Mouse (Mus musculus) neural tube, embryonic 12.5 days (tissue): Measurements from ENCODE around the gene Ffar3. TPM values are rescaled to one million over a fixed set of nuclear protein-coding genes. Genes with fewer than 3 reads are reported as not detected.

ENCODE experiments used
- ATAC-seq: fragments of 200-750 bp; cut with Nextera tagmentation; 2 replicates; pipeline ENCODE4 v1.8.0; 2017; ENCODE audit warnings: low read depth, mild to moderate bottlenecking, moderate TSS enrichment, moderate library complexity; ENCODE audit not compliant: low FRiP score
- H3K27ac ChIP-seq: fragments of 300-500 bp; sonication (generic); 2 replicates; pipeline ENCODE4 v1.5.1; 2016
- H3K27me3 ChIP-seq: fragments of 300-500 bp; sonication (generic); replicated peaks from 2 replicates; pipeline ENCODE4 v1.6.1; 2016; ENCODE audit warnings: mild to moderate bottlenecking
- H3K36me3 ChIP-seq: fragments of 300-500 bp; sonication (generic); 2 replicates; pipeline ENCODE4 v1.6.1; 2016; ENCODE audit warnings: mild to moderate bottlenecking
- H3K4me1 ChIP-seq: fragments of 300-500 bp; sonication (generic); 2 replicates; pipeline ENCODE4 v1.6.1; 2016
- H3K4me2 ChIP-seq: fragments of 300-500 bp; sonication (generic); replicated peaks from 2 replicates; pipeline ENCODE4 v1.6.1; 2016; ENCODE audit warnings: mild to moderate bottlenecking
- H3K4me3 ChIP-seq: fragments of 300-500 bp; sonication (generic); 2 replicates; pipeline ENCODE4 v1.5.1; 2016
- H3K9ac ChIP-seq: fragments of 300-500 bp; sonication (generic); 2 replicates; pipeline ENCODE4 v1.6.1; 2016; ENCODE audit warnings: mild to moderate bottlenecking
- H3K9me3 ChIP-seq: fragments of 300-500 bp; sonication (generic); 2 replicates; pipeline ENCODE4 v1.6.1; 2016; ENCODE audit warnings: mild to moderate bottlenecking
- WGBS: fragments of 180-500 bp; shearing (Covaris S2); methylation state at CpG from one replicate; pipeline ENCODE4 v1.1.7; 2016; 5-methylcytosine and 5-hydroxymethylcytosine counted together
- polyA plus RNA-seq: library from polyadenylated mRNA; unstranded; fragments of >200 nt; fragmentation: Nextera tagmentation; extraction: Ambion mirVana; gene quantifications from 2 replicates; pipeline ENCODE4 v1.2.1, GENCODE M21; 2016

Ffar3 gene
- polyA plus RNA-seq, 1 experiment from 2014 or later: not detected

- H3K4me3 ChIP-seq: no peak overlapping the region
- no peak for ATAC-seq
- no peaks in the 10 kb centered on the region for H3K4me1 ChIP-seq
- H3K27ac ChIP-seq: no peak overlapping the region
- no peak overlapping the region for H3K9ac ChIP-seq
- H3K36me3 ChIP-seq: no peaks in the 10 kb centered on the region
- H3K4me2 ChIP-seq: no peak overlapping the region
- no peaks in the 10 kb centered on the region for H3K27me3 ChIP-seq
- H3K9me3 ChIP-seq: peaks cover 4% of the 10 kb centered on the region; the same call in 1 of the 2 replicates
- WGBS: 57% methylated on average over 6 of the region's 6 CpGs
Observed at GRCm38 (mm10) chr7:30812291-30812807, 43.6 kb downstream of the Ffar3 start.

DNA sequence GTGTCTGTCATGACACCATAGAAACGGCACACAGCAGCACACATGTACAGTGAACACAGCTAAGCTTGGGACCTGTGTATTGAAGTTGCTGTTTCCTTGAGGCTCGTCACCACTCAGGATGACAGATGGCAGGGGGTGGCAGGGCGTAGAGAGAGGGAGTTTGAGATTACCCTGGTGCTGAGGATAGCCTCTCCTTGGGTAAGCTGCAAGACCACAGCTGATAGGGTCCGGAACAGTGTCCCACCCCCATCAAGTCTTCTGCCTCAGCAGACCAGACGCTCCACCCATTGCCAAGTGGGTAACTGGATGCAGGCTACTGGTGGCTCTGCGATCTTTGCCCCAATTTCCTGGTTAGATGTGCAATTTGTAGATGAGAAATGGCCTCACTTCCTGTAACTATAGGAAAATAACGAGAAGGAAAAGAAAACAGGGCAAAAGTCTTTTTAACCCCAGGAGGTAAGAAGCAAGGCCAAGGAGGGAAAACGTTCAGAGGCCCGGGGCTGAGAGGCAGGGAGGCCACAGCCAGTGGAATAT lies 44.2 kb downstream of the Ffar3 start:
- H3K4me3 ChIP-seq: no peak overlapping the region
- H3K36me3 ChIP-seq: no peaks in the 10 kb centered on the region
- H3K9me3 ChIP-seq: peaks cover 4% of the 10 kb centered on the region; the same call in 1 of the 2 replicates
- no peak overlapping the region for H3K9ac ChIP-seq
- H3K4me1 ChIP-seq: no peaks in the 10 kb centered on the region
- 66% methylated on average over 9 of the region's 9 CpGs for WGBS
- H3K27me3 ChIP-seq: no peaks in the 10 kb centered on the region
- ATAC-seq: no peak
- H3K4me2 ChIP-seq: no peak overlapping the region
- no peak overlapping the region for H3K27ac ChIP-seq

GRCm38 (mm10) chr7:30810319-30810718 lies 45.7 kb downstream of the Ffar3 start:
- WGBS: 58% methylated on average over 6 of the region's 6 CpGs

GRCm38 (mm10) chr7:30805924-30806323 lies 50.1 kb downstream of the Ffar3 start:
- Histone ChIP-seq H3K4me1 (no peaks in the 10 kb centered on the region), H3K27ac (no peak overlapping the region), H3K9ac (no peak overlapping the region), H3K9me3 (peaks cover 10% of the 10 kb centered on the region; the same call in 1 of the 2 replicates), H3K4me3 (no peak overlapping the region), H3K36me3 (no peaks in the 10 kb centered on the region), H3K27me3 (no peaks in the 10 kb centered on the region), H3K4me2 (no peak overlapping the region)
- ATAC-seq: no peak
- 46% methylated on average over 6 of the region's 6 CpGs for WGBS

More at GRCm38 (mm10) chr7:30810319-30810718, 45.7 kb downstream of the Ffar3 start:
- Histone ChIP-seq H3K4me3 (no peak overlapping the region), H3K36me3 (no peaks in the 10 kb centered on the region), H3K27ac (no peak overlapping the region), H3K27me3 (no peaks in the 10 kb centered on the region), H3K4me2 (no peak overlapping the region), H3K9ac (no peak overlapping the region), H3K9me3 (peaks cover 4% of the 10 kb centered on the region; the same call in 1 of the 2 replicates), H3K4me1 (no peaks in the 10 kb centered on the region)
- no peak for ATAC-seq

Other genes with a start within 250 kb of the Ffar3 start
- 1.6 and 1.9 TPM in 2 replicates for gene Upk1a, start 243.3 kb downstream of the Ffar3 start, polyA plus RNA-seq
- 912 and 934 TPM in 2 replicates for gene Cox6b1, start 230.0 kb downstream of the Ffar3 start, polyA plus RNA-seq
- gene Etv2, start 220.3 kb downstream of the Ffar3 start, polyA plus RNA-seq: not detected in 2 replicates
- gene Rbm42, start 205.9 kb downstream of the Ffar3 start, polyA plus RNA-seq: 163 and 167 TPM in 2 replicates
- 39.5 and 45.2 TPM in 2 replicates for gene Haus5, start 191.2 kb downstream of the Ffar3 start, polyA plus RNA-seq
- not detected in 2 replicates for gene Pmis2, start 184.6 kb downstream of the Ffar3 start, polyA plus RNA-seq
- gene 2200002J24Rik, start 157.3 kb downstream of the Ffar3 start, polyA plus RNA-seq: not detected in 2 replicates
- 1.3 and 2.0 TPM in 2 replicates for gene Atp4a, start 144.0 kb downstream of the Ffar3 start, polyA plus RNA-seq
- 185 and 194 TPM in 2 replicates for gene Tmem147, start 126.6 kb downstream of the Ffar3 start, polyA plus RNA-seq
- 1.4 and 1.5 TPM in 2 replicates for gene Gapdhs, start 112.5 kb downstream of the Ffar3 start, polyA plus RNA-seq
- 1.1 and 2.6 TPM in 2 replicates for gene Sbsn, start 104.7 kb downstream of the Ffar3 start, polyA plus RNA-seq
- 0.24 and 0.38 TPM in 2 replicates for gene Dmkn, start 92.4 kb downstream of the Ffar3 start, polyA plus RNA-seq
- gene Krtdap, start 68.3 kb downstream of the Ffar3 start, polyA plus RNA-seq: not detected in 2 replicates
- gene Ffar2, start 32.4 kb downstream of the Ffar3 start, polyA plus RNA-seq: 0.08 TPM in 1 of 2 replicates, not detected in the other
- not detected in 2 replicates for gene Ffar1, start 5.4 kb upstream of the Ffar3 start, polyA plus RNA-seq
- 0.05 TPM in 1 of 2 replicates, not detected in the other for gene Cd22, start 24.2 kb upstream of the Ffar3 start, polyA plus RNA-seq
- gene Mag, start 58.7 kb upstream of the Ffar3 start, polyA plus RNA-seq: 0.79 and 1.2 TPM in 2 replicates
- not detected in 2 replicates for gene Hamp2, start 68.5 kb upstream of the Ffar3 start, polyA plus RNA-seq
- not detected in 2 replicates for gene Hamp, start 87.9 kb upstream of the Ffar3 start, polyA plus RNA-seq
- 32.0 and 38.8 TPM in 2 replicates for gene Usf2, start 100.6 kb upstream of the Ffar3 start, polyA plus RNA-seq
- gene Lsr, start 117.3 kb upstream of the Ffar3 start, polyA plus RNA-seq: 15.4 and 17.0 TPM in 2 replicates
- 0.42 and 0.46 TPM in 2 replicates for gene Fam187b, start 117.6 kb upstream of the Ffar3 start, polyA plus RNA-seq
- 12.5 and 15.4 TPM in 2 replicates for gene Fxyd5, start 186.3 kb upstream of the Ffar3 start, polyA plus RNA-seq
- 64.5 and 79.5 TPM in 2 replicates for gene Fxyd7, start 195.3 kb upstream of the Ffar3 start, polyA plus RNA-seq
- 24.1 and 26.5 TPM in 2 replicates for gene Fxyd1, start 201.0 kb upstream of the Ffar3 start, polyA plus RNA-seq
- 4.7 and 6.1 TPM in 2 replicates for gene Lgi4, start 203.2 kb upstream of the Ffar3 start, polyA plus RNA-seq
- 7.1 and 7.8 TPM in 2 replicates for gene Fxyd3, start 220.5 kb upstream of the Ffar3 start, polyA plus RNA-seq